Mouse (Mus musculus) gastrocnemius, postnatal 10 days (tissue): ENCODE measurements at regions not wholly inside any gene's neighbourhood (a gene's known extent, or its start where the extent isn't known, plus 50 kb on each side); places are given as distances from the start of the nearest gene placed in this dataset.
A peak's percentile ranks its signal among the peaks of the same experiment; 100 is the strongest.

Experiments used
- DNase-seq: peaks from one replicate; pipeline ENCODE4 v3.0.0; 2021; ENCODE audit warnings: mixed read lengths

- DNase-seq, result no peak
Measured at GRCm38 (mm10) chr10:21672171-21672570, 79.2 kb downstream of the 1700020N01Rik start.

- DNase-seq, result no peak
Measured at GRCm38 (mm10) chr10:21672666-21673065, 79.7 kb downstream of the 1700020N01Rik start.

- DNase-seq, result no peak
Measured at GRCm38 (mm10) chr10:21673831-21674230, 80.9 kb downstream of the 1700020N01Rik start.

GRCm38 (mm10) chr10:21675786-21676185 lies 82.8 kb downstream of the 1700020N01Rik start:
- no peak for DNase-seq

- no peak for DNase-seq
Measured at GRCm38 (mm10) chr10:21677911-21678310, 85.0 kb downstream of the 1700020N01Rik start.

GRCm38 (mm10) chr10:21678372-21678771 lies 85.4 kb downstream of the 1700020N01Rik start:
- DNase-seq, result no peak

- DNase-seq, result no peak
Measured at GRCm38 (mm10) chr10:21678811-21679451, 86.0 kb downstream of the 1700020N01Rik start.

- no peak for DNase-seq
Measured at GRCm38 (mm10) chr10:21680789-21681188, 87.8 kb downstream of the 1700020N01Rik start.

- DNase-seq, result no peak
Measured at GRCm38 (mm10) chr10:21684286-21685013, 91.5 kb downstream of the 1700020N01Rik start.

- DNase-seq, result peak; percentile 43
Measured at GRCm38 (mm10) chr10:21685122-21685798, 92.3 kb downstream of the 1700020N01Rik start.

GRCm38 (mm10) chr10:21686060-21686459 lies 93.1 kb downstream of the 1700020N01Rik start:
- DNase-seq, result no peak

GRCm38 (mm10) chr10:21687484-21687883 lies 94.5 kb downstream of the 1700020N01Rik start:
- DNase-seq, result no peak

- DNase-seq, result no peak
Measured at GRCm38 (mm10) chr10:21688513-21688912, 95.6 kb downstream of the 1700020N01Rik start.

- no peak for DNase-seq
Measured at GRCm38 (mm10) chr10:21689847-21690269, 96.9 kb downstream of the 1700020N01Rik start.

- no peak for DNase-seq
Measured at GRCm38 (mm10) chr10:21695185-21695584, 102.2 kb downstream of the 1700020N01Rik start.

GRCm38 (mm10) chr10:21696671-21697070 lies 103.7 kb downstream of the 1700020N01Rik start:
- DNase-seq, result no peak

- no peak for DNase-seq
Measured at GRCm38 (mm10) chr10:21701580-21701979, 108.6 kb downstream of the 1700020N01Rik start.

GRCm38 (mm10) chr10:21702134-21702533 lies 109.2 kb downstream of the 1700020N01Rik start:
- DNase-seq, result no peak

- DNase-seq, result no peak
Measured at GRCm38 (mm10) chr10:21711866-21712265, 118.9 kb downstream of the 1700020N01Rik start.

GRCm38 (mm10) chr10:21712828-21713227 lies 119.9 kb downstream of the 1700020N01Rik start:
- no peak for DNase-seq

GRCm38 (mm10) chr10:21715436-21715835 lies 122.5 kb downstream of the 1700020N01Rik start:
- no peak for DNase-seq

GRCm38 (mm10) chr10:21718189-21718588 lies 125.2 kb downstream of the 1700020N01Rik start:
- DNase-seq, result no peak

- DNase-seq, result no peak
Measured at GRCm38 (mm10) chr10:21724351-21724750, 131.4 kb downstream of the 1700020N01Rik start.
